Mouse (Mus musculus): ENCODE measurements around the gene Tnnc2. TPM values are rescaled to one million over a fixed set of nuclear protein-coding genes. Genes with fewer than 3 reads are reported as not detected.
"Not testable (repeated sequence)": the region's sequence is repeated elsewhere in the genome, so short reads cannot be mapped to it uniquely, and the experiment has no call there.

The Tnnc2 gene
- polyA plus RNA-seq, 1 experiment, result 0.89 TPM

GRCm38 (mm10) chr2:164806614-164807013 is 26.8 kb upstream of the Tnnc2 start:
- no peaks in the 10 kb centered on the region for H3K36me3 ChIP-seq (ENCODE audit: control insufficient read depth, insufficient read depth, low read length)
- H3K27ac ChIP-seq (ENCODE audit: control insufficient read depth, insufficient read depth, low read depth, low read length), result no peak overlapping the region
- TF ChIP-seq POLR2A (IDR thresholded peaks at IDR 0.05; ENCODE audit: control insufficient read depth, low read depth, low read length), result no peak
- TF ChIP-seq CTCF (IDR thresholded peaks at IDR 0.05; ENCODE audit: control insufficient read depth, insufficient read depth, insufficient replicate concordance, low read depth, low read length), result no peak
- H3K4me3 ChIP-seq (ENCODE audit: control insufficient read depth, low read depth, low read length), result peak overlapping the region; percentile 30
- H3K4me1 ChIP-seq (ENCODE audit: control insufficient read depth, insufficient read depth, low read length), result peaks cover 17% of the 10 kb centered on the region
- no peaks in the 10 kb centered on the region for H3K27me3 ChIP-seq (ENCODE audit: control insufficient read depth, insufficient read depth, low read length)

GRCm38 (mm10) chr2:164805332-164805718 is 25.6 kb upstream of the Tnnc2 start:
- peaks cover 17% of the 10 kb centered on the region for H3K4me1 ChIP-seq (ENCODE audit: control insufficient read depth, insufficient read depth, low read length)
- peak overlapping the region; percentile 95 for H3K27ac ChIP-seq (ENCODE audit: control insufficient read depth, insufficient read depth, low read depth, low read length)
- TF ChIP-seq CTCF (IDR thresholded peaks at IDR 0.05; ENCODE audit: control insufficient read depth, insufficient read depth, insufficient replicate concordance, low read depth, low read length), result no peak
- TF ChIP-seq POLR2A (IDR thresholded peaks at IDR 0.05; ENCODE audit: control insufficient read depth, low read depth, low read length), result no peak
- H3K36me3 ChIP-seq (ENCODE audit: control insufficient read depth, insufficient read depth, low read length), result no peaks in the 10 kb centered on the region
- H3K4me3 ChIP-seq (ENCODE audit: control insufficient read depth, low read depth, low read length), result peak overlapping the region; percentile 99
- no peaks in the 10 kb centered on the region for H3K27me3 ChIP-seq (ENCODE audit: control insufficient read depth, insufficient read depth, low read length)

GRCm38 (mm10) chr2:164804533-164805331 is 25.0 kb upstream of the Tnnc2 start, which contains the start of the genes Acot8 and Zswim3:
Gene Acot8 (minus strand): TSS chr2:164804882.
Gene Zswim3 (plus strand): TSS chr2:164805098.
- Histone ChIP-seq H3K4me1 (ENCODE audit: control insufficient read depth, insufficient read depth, low read length) (peaks cover 17% of the 10 kb centered on the region), H3K27me3 (ENCODE audit: control insufficient read depth, insufficient read depth, low read length) (no peaks in the 10 kb centered on the region), H3K36me3 (ENCODE audit: control insufficient read depth, insufficient read depth, low read length) (no peaks in the 10 kb centered on the region), H3K27ac (ENCODE audit: control insufficient read depth, insufficient read depth, low read depth, low read length) (peak within 1 kb of the TSS; percentile 95), H3K4me3 (ENCODE audit: control insufficient read depth, low read depth, low read length) (peak within 1 kb of the TSS; percentile 99)
- TF ChIP-seq POLR2A (IDR thresholded peaks at IDR 0.05; ENCODE audit: control insufficient read depth, low read depth, low read length) (peak; percentile 55), CTCF (IDR thresholded peaks at IDR 0.05; ENCODE audit: control insufficient read depth, insufficient read depth, insufficient replicate concordance, low read depth, low read length) (no peak)

GRCm38 (mm10) chr2:164803921-164804313 is 24.1 kb upstream of the Tnnc2 start:
- TF ChIP-seq POLR2A (IDR thresholded peaks at IDR 0.05; ENCODE audit: control insufficient read depth, low read depth, low read length) (no peak), CTCF (IDR thresholded peaks at IDR 0.05; ENCODE audit: control insufficient read depth, insufficient read depth, insufficient replicate concordance, low read depth, low read length) (no peak)
- Histone ChIP-seq H3K4me1 (ENCODE audit: control insufficient read depth, insufficient read depth, low read length) (peaks cover 17% of the 10 kb centered on the region), H3K27me3 (ENCODE audit: control insufficient read depth, insufficient read depth, low read length) (no peaks in the 10 kb centered on the region), H3K4me3 (ENCODE audit: control insufficient read depth, low read depth, low read length) (peak overlapping the region; percentile 99), H3K27ac (ENCODE audit: control insufficient read depth, insufficient read depth, low read depth, low read length) (peak overlapping the region; percentile 95; the same call in 1 of the 2 replicates), H3K36me3 (ENCODE audit: control insufficient read depth, insufficient read depth, low read length) (no peaks in the 10 kb centered on the region)

- Histone ChIP-seq H3K36me3 (ENCODE audit: control insufficient read depth, insufficient read depth, low read length) (no peaks in the 10 kb centered on the region), H3K27me3 (ENCODE audit: control insufficient read depth, insufficient read depth, low read length) (no peaks in the 10 kb centered on the region), H3K4me3 (ENCODE audit: control insufficient read depth, low read depth, low read length) (peak overlapping the region; percentile 99), H3K4me1 (ENCODE audit: control insufficient read depth, insufficient read depth, low read length) (peaks cover 17% of the 10 kb centered on the region), H3K27ac (ENCODE audit: control insufficient read depth, insufficient read depth, low read depth, low read length) (no peak overlapping the region)
- TF ChIP-seq CTCF (IDR thresholded peaks at IDR 0.05; ENCODE audit: control insufficient read depth, insufficient read depth, insufficient replicate concordance, low read depth, low read length) (no peak), POLR2A (IDR thresholded peaks at IDR 0.05; ENCODE audit: control insufficient read depth, low read depth, low read length) (no peak)
Observed at GRCm38 (mm10) chr2:164803201-164803920, 23.6 kb upstream of the Tnnc2 start.

GRCm38 (mm10) chr2:164800252-164801004 is 20.7 kb upstream of the Tnnc2 start:
- Histone ChIP-seq H3K36me3 (ENCODE audit: control insufficient read depth, insufficient read depth, low read length) (no peaks in the 10 kb centered on the region; the same call in 1 of the 2 replicates), H3K4me1 (ENCODE audit: control insufficient read depth, insufficient read depth, low read length) (peaks cover 13% of the 10 kb centered on the region)
- no peak for TF ChIP-seq POLR2A (IDR thresholded peaks at IDR 0.05; ENCODE audit: control insufficient read depth, low read depth, low read length)
- TF ChIP-seq CTCF (IDR thresholded peaks at IDR 0.05; ENCODE audit: control insufficient read depth, insufficient read depth, insufficient replicate concordance, low read depth, low read length), result no peak

GRCm38 (mm10) chr2:164798554-164798953 is 18.8 kb upstream of the Tnnc2 start:
- not testable (repeated sequence) for H3K4me3 ChIP-seq (ENCODE audit: control insufficient read depth, low read depth, low read length); H3K27ac ChIP-seq (ENCODE audit: control insufficient read depth, insufficient read depth, low read depth, low read length); H3K36me3 ChIP-seq (ENCODE audit: control insufficient read depth, insufficient read depth, low read length); H3K4me1 ChIP-seq (ENCODE audit: control insufficient read depth, insufficient read depth, low read length); H3K27me3 ChIP-seq (ENCODE audit: control insufficient read depth, insufficient read depth, low read length)

More at GRCm38 (mm10) chr2:164800252-164801004, 20.7 kb upstream of the Tnnc2 start:
- Histone ChIP-seq H3K27ac (ENCODE audit: control insufficient read depth, insufficient read depth, low read depth, low read length) (no peak overlapping the region), H3K27me3 (ENCODE audit: control insufficient read depth, insufficient read depth, low read length) (no peaks in the 10 kb centered on the region), H3K4me3 (ENCODE audit: control insufficient read depth, low read depth, low read length) (no peak overlapping the region)

All from testis, adult 2 months (tissue).